Mouse (Mus musculus) hindlimb bud, embryonic 11.5 days (tissue): ENCODE results near the gene Fam84a.

Experiments used
- DNase-seq: peaks from one replicate; pipeline ENCODE4 v3.0.0-alpha.2; 2012; ENCODE audit warnings: low read depth, low spot score; ENCODE audit errors: extremely low spot score

Gene Fam84a

DNA sequence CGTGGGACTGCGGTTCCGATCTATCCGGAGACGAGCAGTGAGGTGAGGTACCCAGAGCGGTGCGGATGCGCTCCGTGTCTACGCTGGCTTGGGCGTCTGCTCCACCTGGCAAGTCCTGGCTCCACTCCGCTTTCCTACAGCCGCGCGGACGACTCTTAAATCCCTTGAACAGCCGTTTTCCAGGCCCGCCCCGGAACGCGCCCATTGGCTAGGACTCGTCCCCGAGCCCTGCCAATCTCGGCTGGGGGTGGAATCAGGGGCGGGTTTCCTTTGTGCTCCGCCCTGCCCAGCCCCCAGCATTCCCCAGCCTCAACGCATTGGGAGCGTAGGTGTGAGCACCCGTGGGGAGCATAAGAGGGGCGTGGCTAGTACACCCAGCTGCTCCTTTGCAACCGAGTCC lies at the start of gene Fam84a:
Gene Fam84a, minus strand, starts transcription at position 134 of the 400 bp plus-strand sequence.
- DNase-seq, result no peak

DNA sequence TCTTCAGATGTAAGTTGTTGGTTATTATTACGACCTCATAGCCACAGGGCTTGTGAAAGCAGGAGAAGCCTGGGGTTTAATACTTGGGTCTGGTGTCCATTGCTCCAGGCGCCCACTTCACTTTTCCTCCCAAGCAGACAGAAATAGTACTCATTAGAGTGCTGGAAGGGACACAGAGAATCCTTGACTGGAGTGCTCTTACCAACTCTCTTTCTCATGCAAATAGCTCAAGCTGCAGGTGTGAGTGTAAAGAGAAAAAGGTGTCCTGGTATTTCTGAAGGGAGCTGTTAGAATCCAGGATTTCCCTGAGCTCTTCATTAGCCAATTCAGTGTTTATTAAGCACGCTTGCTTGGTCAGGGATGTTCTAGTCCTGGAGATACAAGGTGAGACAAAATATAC lies 43.6 kb upstream of the Fam84a start:
- no peak for DNase-seq

GRCm38 (mm10) chr12:14186689-14187195 lies 34.9 kb upstream of the Fam84a start:
- DNase-seq, result no peak

GRCm38 (mm10) chr12:14165713-14166112 lies 13.9 kb upstream of the Fam84a start:
- no peak for DNase-seq

DNA sequence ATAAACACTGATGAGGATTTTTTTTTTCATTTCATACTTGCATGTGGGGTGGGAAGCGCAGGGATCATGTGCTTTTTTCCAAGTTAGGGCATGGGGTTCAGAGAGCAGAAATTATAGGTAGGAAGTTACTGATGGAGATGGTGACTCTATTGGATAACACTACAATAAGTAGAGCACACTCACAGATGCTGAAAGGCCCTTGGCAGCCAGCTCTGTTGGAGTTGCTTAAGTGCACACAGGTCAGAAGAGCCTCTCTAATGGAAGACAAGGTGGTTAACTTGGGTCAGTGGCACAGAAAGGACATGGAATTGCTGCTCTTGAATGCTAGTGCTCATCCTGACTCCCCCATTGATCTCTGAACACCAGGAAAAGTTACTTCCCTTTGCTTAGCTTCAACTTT lies 13.1 kb upstream of the Fam84a start:
- DNase-seq, result no peak

- DNase-seq, result no peak
Measured at GRCm38 (mm10) chr12:14152426-14152825, 572 bp upstream of the Fam84a start.

DNA sequence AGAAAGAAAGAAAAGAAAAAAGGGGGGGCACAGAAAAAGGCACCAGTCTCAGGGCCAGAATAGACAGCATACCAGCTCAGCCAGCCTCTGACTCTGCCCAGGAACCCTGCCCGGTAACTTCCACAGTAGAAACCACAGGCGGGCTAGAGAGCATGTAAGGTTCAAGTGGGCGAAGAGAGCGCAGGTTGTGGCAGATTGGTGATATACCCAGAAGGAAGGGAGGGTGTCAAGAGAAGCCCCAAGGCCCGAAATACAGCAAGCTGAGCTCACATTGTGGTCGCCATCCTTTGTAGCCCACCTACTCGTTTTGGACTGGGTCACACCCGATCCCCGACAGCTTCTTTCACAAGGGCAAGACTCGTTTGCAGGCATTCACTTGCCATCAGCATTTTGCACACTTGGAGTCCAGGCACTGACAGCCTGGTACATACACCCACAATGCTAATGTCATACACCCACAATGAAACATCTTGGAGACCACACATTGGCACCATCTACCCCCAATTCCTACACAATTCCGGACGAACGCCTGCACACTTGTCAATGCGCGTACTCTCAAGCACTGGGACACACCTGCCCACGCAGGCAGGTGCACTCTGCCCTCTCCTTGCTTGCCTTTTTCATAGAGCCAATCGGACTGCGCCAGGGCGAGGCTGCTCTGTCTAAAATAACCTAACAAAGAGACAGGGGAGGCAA lies 770 bp downstream of the Fam84a start:
- no peak for DNase-seq

DNA sequence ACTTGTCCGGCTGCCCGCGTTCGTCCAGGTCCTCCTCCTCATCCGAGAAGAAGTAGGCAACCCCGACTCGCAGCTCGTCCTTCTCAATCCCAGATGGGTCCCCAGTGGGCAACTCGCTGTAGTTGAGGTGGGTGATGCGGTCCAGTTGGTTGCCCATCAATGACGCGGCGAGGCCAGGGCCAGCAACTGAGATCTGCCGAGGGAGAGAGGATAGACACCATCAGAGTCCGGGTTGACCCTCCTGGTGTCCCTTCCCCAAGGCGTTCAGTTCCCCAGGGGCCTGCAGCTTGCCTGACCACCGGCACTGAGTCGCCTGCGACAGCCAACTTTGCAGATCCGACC lies 1.3 kb downstream of the Fam84a start:
- no peak for DNase-seq

GRCm38 (mm10) chr12:14149843-14150567 lies 1.8 kb downstream of the Fam84a start:
- no peak for DNase-seq

DNA sequence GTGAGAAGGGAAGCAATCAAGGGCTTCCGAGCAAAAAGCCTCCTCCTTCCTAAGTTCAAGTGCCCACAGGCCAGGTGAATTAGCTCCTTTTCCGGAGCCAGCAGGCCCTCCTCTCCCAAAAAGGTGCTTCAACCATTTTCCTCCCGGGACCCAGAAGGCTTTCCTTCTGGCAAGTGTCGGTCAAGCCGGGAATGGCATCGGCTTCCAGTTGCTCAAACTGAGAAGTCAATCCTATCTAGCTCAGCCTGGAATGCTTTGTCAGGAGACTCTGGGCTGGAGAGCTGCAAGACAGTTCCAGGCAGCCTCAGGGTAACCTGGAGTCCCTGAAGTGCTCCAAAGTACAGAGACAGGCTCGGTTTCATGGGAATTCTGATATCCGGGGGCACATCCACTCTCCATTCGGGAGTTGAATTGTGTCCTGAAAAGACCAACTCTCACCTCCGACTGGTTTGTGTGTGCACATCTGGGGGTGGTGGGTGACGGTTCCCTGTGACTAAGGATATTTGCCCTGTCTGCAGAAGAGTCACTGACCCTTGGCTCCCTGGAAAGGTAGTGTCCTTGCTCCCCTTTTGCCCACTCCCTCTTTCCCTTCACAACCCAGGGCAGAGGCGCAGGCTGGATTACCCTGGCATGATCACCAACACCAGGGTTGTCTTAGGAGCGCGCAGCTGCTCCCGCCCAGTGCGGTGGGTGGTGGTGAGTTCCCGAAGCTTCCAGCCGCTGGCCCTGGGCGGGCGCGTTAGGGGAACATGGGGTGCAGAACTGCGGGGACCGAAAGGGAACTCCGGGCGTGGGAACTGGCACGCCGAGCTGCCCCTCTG lies 2.6 kb downstream of the Fam84a start:
- DNase-seq, result no peak

GRCm38 (mm10) chr12:14137046-14137445 lies 14.8 kb downstream of the Fam84a start:
- DNase-seq, result no peak

GRCm38 (mm10) chr12:14114730-14115129 lies 37.1 kb downstream of the Fam84a start:
- no peak for DNase-seq

DNA sequence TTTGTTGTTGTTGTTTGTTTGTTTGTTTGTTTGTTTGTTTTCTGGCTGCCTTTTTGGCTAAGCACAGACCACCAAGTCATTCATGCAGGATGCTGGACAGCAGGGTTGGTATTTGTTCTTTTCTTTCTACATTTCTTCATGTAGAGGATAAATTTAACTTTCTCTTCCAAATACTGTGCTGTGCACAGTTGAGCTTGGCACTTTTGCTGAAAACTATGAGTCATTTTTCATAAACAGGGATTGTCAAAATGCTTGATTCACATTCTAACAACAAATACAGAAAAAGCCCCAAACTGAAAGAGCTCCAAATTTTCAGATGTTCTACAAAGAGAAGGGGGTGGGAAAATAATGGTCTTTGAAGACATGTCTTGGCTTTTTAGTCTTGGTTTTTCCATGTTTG lies 54.9 kb downstream of the Fam84a start:
- DNase-seq, result no peak
